Mouse (Mus musculus) forebrain, embryonic 12.5 days (tissue): ENCODE measurements around the gene 1700025C18Rik. TPM values are rescaled to one million over a fixed set of nuclear protein-coding genes. Genes with fewer than 3 reads are reported as not detected.

Experiments used
- polyA plus RNA-seq: library from polyadenylated mRNA; unstranded; fragments of >200 nt; fragmentation: Nextera tagmentation; extraction: Ambion mirVana; gene quantifications from 2 replicates; pipeline ENCODE4 v1.2.1, GENCODE M21; 2016

The 1700025C18Rik gene
- polyA plus RNA-seq, 1 experiment from 2014 or later, result not detected

Other genes with a start within 250 kb of the 1700025C18Rik start
- gene Pltp, start 233.0 kb downstream of the 1700025C18Rik start, polyA plus RNA-seq, result 39.0 and 40.4 TPM in 2 replicates
- 92.9 and 96.3 TPM in 2 replicates for gene Pcif1, start 211.4 kb downstream of the 1700025C18Rik start, polyA plus RNA-seq
- 18.3 and 19.1 TPM in 2 replicates for gene Zfp335, start 179.0 kb downstream of the 1700025C18Rik start, polyA plus RNA-seq
- gene Mmp9, start 150.0 kb downstream of the 1700025C18Rik start, polyA plus RNA-seq, result 3.6 and 4.4 TPM in 2 replicates
- gene Slc12a5, start 129.9 kb downstream of the 1700025C18Rik start, polyA plus RNA-seq, result 5.6 and 6.2 TPM in 2 replicates
- 138 and 144 TPM in 2 replicates for gene Ncoa5, start 55.9 kb downstream of the 1700025C18Rik start, polyA plus RNA-seq
- gene Cd40, start 35.1 kb downstream of the 1700025C18Rik start, polyA plus RNA-seq, result 2.7 and 4.8 TPM in 2 replicates
- gene Cdh22, start 144.1 kb upstream of the 1700025C18Rik start, polyA plus RNA-seq, result 10.6 and 11.4 TPM in 2 replicates
- 57.9 and 62.4 TPM in 2 replicates for gene Slc35c2, start 197.1 kb upstream of the 1700025C18Rik start, polyA plus RNA-seq
- gene Elmo2, start 235.7 kb upstream of the 1700025C18Rik start, polyA plus RNA-seq, result 94.6 and 99.7 TPM in 2 replicates